Mouse (Mus musculus) WW6 (cell line): ENCODE results near the gene Mfsd4b5.
"Not testable (repeated sequence)": the region's sequence is repeated elsewhere in the genome, so short reads cannot be mapped to it uniquely, and the experiment has no call there.

Source experiments
- DNase-seq: peaks from one replicate; pipeline ENCODE4 v3.0.0-alpha.2; 2013; ENCODE audit warnings: low read depth, low spot score

Gene Mfsd4b5

GRCm38 (mm10) chr10:39986466-39986865 lies at the start of gene Mfsd4b5:
TSS of gene Mfsd4b5 (minus strand) at chr10:39986646.
- DNase-seq: no peak

GRCm38 (mm10) chr10:40034956-40035355 lies 48.5 kb upstream of the Mfsd4b5 start:
- DNase-seq: no peak

GRCm38 (mm10) chr10:40032897-40033296 lies 46.5 kb upstream of the Mfsd4b5 start:
- no peak for DNase-seq

GRCm38 (mm10) chr10:40030716-40031115 lies 44.3 kb upstream of the Mfsd4b5 start:
- no peak for DNase-seq

- DNase-seq: no peak
These were observed 43.2 kb upstream of the Mfsd4b5 start for GRCm38 (mm10) chr10:40029610-40030009.

- DNase-seq: no peak
These were observed 41.6 kb upstream of the Mfsd4b5 start for GRCm38 (mm10) chr10:40028091-40028490.

- no peak for DNase-seq
These were observed 40.1 kb upstream of the Mfsd4b5 start for GRCm38 (mm10) chr10:40026546-40026945.

- DNase-seq: no peak
These were observed 39.1 kb upstream of the Mfsd4b5 start for GRCm38 (mm10) chr10:40025560-40025959.

GRCm38 (mm10) chr10:40024554-40025428 lies 38.3 kb upstream of the Mfsd4b5 start, which contains the start of gene Mfsd4b1:
TSS of gene Mfsd4b1 (minus strand) at chr10:40025268.
- peak; percentile 60 for DNase-seq

- no peak for DNase-seq
These were observed 34.0 kb upstream of the Mfsd4b5 start for GRCm38 (mm10) chr10:40020401-40020800.

- DNase-seq: no peak
These were observed 33.0 kb upstream of the Mfsd4b5 start for GRCm38 (mm10) chr10:40019492-40019891.

GRCm38 (mm10) chr10:40018261-40018860 lies 31.9 kb upstream of the Mfsd4b5 start:
- no peak for DNase-seq

- DNase-seq: no peak
These were observed 23.1 kb upstream of the Mfsd4b5 start for GRCm38 (mm10) chr10:40009591-40009990.

GRCm38 (mm10) chr10:40008847-40009246 lies 22.4 kb upstream of the Mfsd4b5 start:
- not testable (repeated sequence) for DNase-seq

GRCm38 (mm10) chr10:40007953-40008352 lies 21.5 kb upstream of the Mfsd4b5 start:
- no peak for DNase-seq

- no peak for DNase-seq
These were observed 20.5 kb upstream of the Mfsd4b5 start for GRCm38 (mm10) chr10:40006963-40007362.

GRCm38 (mm10) chr10:40000746-40001145 lies 14.3 kb upstream of the Mfsd4b5 start:
- no peak for DNase-seq

GRCm38 (mm10) chr10:39991155-39991554 lies 4.7 kb upstream of the Mfsd4b5 start:
- DNase-seq: no peak

GRCm38 (mm10) chr10:39982604-39983003 lies 3.8 kb downstream of the Mfsd4b5 start:
- no peak for DNase-seq

- no peak for DNase-seq
These were observed 8.2 kb downstream of the Mfsd4b5 start for GRCm38 (mm10) chr10:39978231-39978630.

GRCm38 (mm10) chr10:39977346-39977745 lies 9.1 kb downstream of the Mfsd4b5 start:
- DNase-seq: no peak

GRCm38 (mm10) chr10:39975771-39976170 lies 10.7 kb downstream of the Mfsd4b5 start:
- DNase-seq: no peak

GRCm38 (mm10) chr10:39974982-39975381 lies 11.5 kb downstream of the Mfsd4b5 start:
- DNase-seq: no peak
